Mouse (Mus musculus) hindbrain, embryonic 14.5 days (tissue): ENCODE measurements around the gene Dscam. TPM values are rescaled to one million over a fixed set of nuclear protein-coding genes. Genes with fewer than 3 reads are reported as not detected.
A peak's percentile ranks its signal among the peaks of the same experiment; 100 is the strongest.

ENCODE experiments used
- ATAC-seq: fragments of 200-750 bp; cut with Nextera tagmentation; 2 replicates; pipeline ENCODE4 v1.8.0; 2017; ENCODE audit warnings: moderate number of reproducible peaks, mild to moderate bottlenecking, moderate TSS enrichment, moderate library complexity; ENCODE audit not compliant: low FRiP score
- DNase-seq: peaks from one replicate; pipeline ENCODE4 v3.0.0-alpha.2; 2015; ENCODE audit warnings: low spot score
- H3K27ac ChIP-seq: fragments of 300-500 bp; sonication (generic); 2 replicates; pipeline ENCODE4 v1.5.1; 2014; ENCODE audit warnings: mild to moderate bottlenecking, moderate library complexity
- H3K27me3 ChIP-seq: fragments of 300-500 bp; sonication (generic); 2 replicates; pipeline ENCODE4 v1.6.1; 2014; ENCODE audit warnings: mild to moderate bottlenecking, low read length, mixed read lengths; ENCODE audit not compliant: control insufficient read depth, insufficient read depth
- H3K36me3 ChIP-seq: fragments of 300-500 bp; sonication (generic); replicated peaks from 2 replicates; pipeline ENCODE4 v1.6.1; 2014; ENCODE audit not compliant: control insufficient read depth, insufficient read depth
- H3K4me1 ChIP-seq: fragments of 300-500 bp; sonication (generic); replicated peaks from 2 replicates; pipeline ENCODE4 v1.6.1; 2014; ENCODE audit warnings: antibody characterized with exemption, low read length, mixed read lengths; ENCODE audit not compliant: control insufficient read depth, insufficient read depth
- H3K4me2 ChIP-seq: fragments of 300-500 bp; sonication (generic); replicated peaks from 2 replicates; pipeline ENCODE4 v1.6.1; 2014; ENCODE audit warnings: mild to moderate bottlenecking, moderate library complexity
- H3K4me3 ChIP-seq: fragments of 300-500 bp; sonication (generic); replicated peaks from 2 replicates; pipeline ENCODE4 v1.5.1; 2014; ENCODE audit warnings: mild to moderate bottlenecking, low read length
- H3K9ac ChIP-seq: fragments of 300-500 bp; sonication (generic); 2 replicates; pipeline ENCODE4 v1.6.1; 2014
- H3K9me3 ChIP-seq: fragments of 300-500 bp; sonication (generic); 2 replicates; pipeline ENCODE4 v1.6.1; 2016; ENCODE audit warnings: low read length; ENCODE audit not compliant: control insufficient read depth
- WGBS: fragments of 180-500 bp; shearing (Covaris S2); extraction: QIAGEN DNeasy Blood & Tissue Kit; methylation state at CpG from one replicate; pipeline ENCODE4 v1.1.7; 2014; 5-methylcytosine and 5-hydroxymethylcytosine counted together
- polyA plus RNA-seq: library from polyadenylated mRNA; unstranded; fragments of >200 nt; fragmentation: Nextera tagmentation; extraction: Ambion mirVana; gene quantifications from 2 replicates; pipeline ENCODE4 v1.2.1, GENCODE M21; 2014

The Dscam gene
- polyA plus RNA-seq, 1 experiment from 2014 or later = 17.1 TPM

DNA sequence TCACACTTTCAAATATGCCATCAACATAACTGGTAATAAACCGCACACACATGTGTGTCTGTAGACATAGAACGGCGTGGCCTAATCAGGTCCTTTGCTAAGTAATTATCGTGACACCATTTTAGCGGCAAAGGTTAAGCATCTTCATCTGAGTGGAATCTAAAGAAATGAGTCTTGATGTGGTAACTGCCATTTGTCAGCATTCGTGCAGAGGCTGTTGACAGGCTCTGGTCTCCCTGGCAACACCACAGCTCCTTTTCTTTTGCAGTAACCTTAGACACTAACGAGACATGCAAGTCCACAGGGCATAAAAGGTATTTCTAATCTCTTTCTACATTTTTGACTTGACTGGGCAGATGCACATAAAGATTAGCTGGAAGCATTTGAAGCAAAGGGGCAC lies 297.8 kb downstream of the Dscam start:
- H3K27me3 ChIP-seq = no peaks in the 10 kb centered on the region
- no peak; the same call in 1 of the 2 replicates for ATAC-seq
- H3K9me3 ChIP-seq = no peaks in the 10 kb centered on the region
- no peaks in the 10 kb centered on the region for H3K36me3 ChIP-seq
- DNase-seq = peak; percentile 47
- no peak overlapping the region for H3K9ac ChIP-seq
- no peak overlapping the region for H3K4me2 ChIP-seq
- peaks cover 9% of the 10 kb centered on the region for H3K4me1 ChIP-seq
- H3K27ac ChIP-seq = no peak overlapping the region
- WGBS = 18% methylated on average over 7 of the region's 7 CpGs
- no peak overlapping the region for H3K4me3 ChIP-seq

DNA sequence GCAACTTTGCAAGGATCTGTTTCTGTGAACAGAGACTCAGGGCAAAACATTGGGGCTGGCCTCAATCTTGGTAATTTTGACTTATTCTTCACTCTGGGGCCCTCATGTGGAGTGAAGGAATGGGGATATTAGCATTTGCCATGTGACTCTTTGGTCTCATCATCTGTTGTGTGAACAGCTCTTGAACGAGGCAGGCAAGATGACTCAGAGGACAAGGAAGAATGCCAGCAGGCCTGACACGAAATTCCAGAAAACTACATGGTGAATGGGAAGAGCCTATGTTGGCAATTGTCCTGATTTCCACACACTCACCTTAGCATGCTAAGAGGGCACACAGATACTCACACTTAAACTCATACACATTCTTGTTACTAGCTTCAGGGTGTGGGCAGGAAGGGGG lies 313.0 kb downstream of the Dscam start:
- WGBS = 43% methylated on average over 2 of the region's 2 CpGs
- no peaks in the 10 kb centered on the region for H3K36me3 ChIP-seq
- no peaks in the 10 kb centered on the region for H3K27me3 ChIP-seq
- ATAC-seq = no peak
- H3K9me3 ChIP-seq = no peaks in the 10 kb centered on the region
- H3K4me1 ChIP-seq = no peaks in the 10 kb centered on the region
- DNase-seq = no peak
- no peak overlapping the region for H3K4me3 ChIP-seq
- no peak overlapping the region for H3K27ac ChIP-seq
- no peak overlapping the region for H3K4me2 ChIP-seq
- no peak overlapping the region for H3K9ac ChIP-seq

DNA sequence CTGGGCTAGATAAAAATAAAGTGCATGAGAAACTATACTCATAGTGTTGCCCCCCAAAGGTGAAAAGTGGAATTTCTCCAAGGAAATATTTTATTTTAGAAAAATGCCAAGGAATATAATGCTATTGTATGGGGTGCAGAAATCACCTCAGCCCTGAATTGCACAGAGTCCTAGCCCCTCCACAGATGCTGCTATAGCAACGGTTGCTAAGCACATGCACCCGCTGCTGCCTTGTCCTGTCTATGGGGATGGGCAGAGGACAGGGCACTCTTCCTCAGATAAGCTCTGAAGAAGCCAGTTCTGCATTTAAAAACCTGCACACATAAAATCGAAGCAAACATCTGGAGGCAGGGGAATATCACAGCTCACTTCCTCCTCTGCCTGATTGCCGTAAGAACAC lies 315.5 kb downstream of the Dscam start:
- no peak for DNase-seq
- Histone ChIP-seq H3K4me2 (no peak overlapping the region), H3K4me3 (no peak overlapping the region), H3K27ac (no peak overlapping the region), H3K4me1 (no peaks in the 10 kb centered on the region), H3K27me3 (no peaks in the 10 kb centered on the region), H3K36me3 (no peaks in the 10 kb centered on the region), H3K9ac (no peak overlapping the region), H3K9me3 (no peaks in the 10 kb centered on the region)
- 41% methylated on average over 4 of the region's 4 CpGs for WGBS
- ATAC-seq = no peak

DNA sequence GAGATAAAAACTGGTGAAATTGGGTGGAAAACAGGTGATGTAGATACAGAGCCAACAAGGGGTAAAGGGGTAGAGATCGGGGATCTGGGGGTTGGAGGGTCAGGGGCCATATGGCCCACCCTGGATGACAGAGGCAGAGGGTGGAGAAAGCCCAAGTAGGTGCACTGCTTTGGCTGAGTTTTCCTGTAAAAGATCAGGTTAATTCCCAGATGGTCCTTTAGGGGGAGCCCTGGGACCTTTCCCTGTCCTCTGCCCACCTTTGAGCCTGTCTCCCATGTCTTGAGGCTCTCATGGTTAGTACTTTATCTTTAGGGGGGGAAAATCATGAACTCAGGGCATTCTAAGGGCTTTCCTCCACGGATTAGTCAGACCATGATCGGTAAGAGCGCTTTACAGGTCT lies 318.2 kb downstream of the Dscam start:
- 24% methylated on average over 4 of the region's 4 CpGs for WGBS
- Histone ChIP-seq H3K9me3 (no peaks in the 10 kb centered on the region), H3K36me3 (no peaks in the 10 kb centered on the region), H3K4me2 (no peak overlapping the region), H3K27ac (no peak overlapping the region), H3K4me1 (no peaks in the 10 kb centered on the region), H3K9ac (no peak overlapping the region), H3K27me3 (no peaks in the 10 kb centered on the region), H3K4me3 (no peak overlapping the region)
- ATAC-seq (no peak), DNase-seq (peak; percentile 65)

DNA sequence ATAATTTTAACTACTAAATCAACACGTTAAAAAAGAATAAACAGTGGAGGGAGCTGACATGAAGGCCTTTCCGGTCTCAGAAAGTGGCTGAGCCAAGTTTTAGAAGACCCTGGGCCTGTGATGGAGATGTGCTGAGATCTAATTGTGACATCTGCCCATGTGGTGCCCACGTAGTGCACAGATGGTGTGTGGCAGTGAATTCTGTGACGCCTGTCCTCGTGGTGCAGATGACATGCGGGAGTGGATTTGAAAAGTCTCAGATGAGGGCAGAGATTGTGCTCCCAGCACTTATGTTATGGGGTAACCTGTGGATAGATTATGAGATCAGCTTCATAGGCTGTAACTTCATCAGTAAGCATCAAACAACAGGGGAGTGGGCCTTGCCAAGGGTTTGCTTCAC lies 321.6 kb downstream of the Dscam start:
- no peak overlapping the region for H3K4me3 ChIP-seq
- H3K27me3 ChIP-seq = no peaks in the 10 kb centered on the region
- no peak overlapping the region for H3K9ac ChIP-seq
- H3K36me3 ChIP-seq = no peaks in the 10 kb centered on the region
- ATAC-seq = no peak
- 76% methylated on average over 6 of the region's 6 CpGs for WGBS
- H3K4me1 ChIP-seq = peaks cover 20% of the 10 kb centered on the region
- no peak overlapping the region for H3K27ac ChIP-seq
- no peak overlapping the region for H3K4me2 ChIP-seq
- DNase-seq = no peak
- H3K9me3 ChIP-seq = no peaks in the 10 kb centered on the region

DNA sequence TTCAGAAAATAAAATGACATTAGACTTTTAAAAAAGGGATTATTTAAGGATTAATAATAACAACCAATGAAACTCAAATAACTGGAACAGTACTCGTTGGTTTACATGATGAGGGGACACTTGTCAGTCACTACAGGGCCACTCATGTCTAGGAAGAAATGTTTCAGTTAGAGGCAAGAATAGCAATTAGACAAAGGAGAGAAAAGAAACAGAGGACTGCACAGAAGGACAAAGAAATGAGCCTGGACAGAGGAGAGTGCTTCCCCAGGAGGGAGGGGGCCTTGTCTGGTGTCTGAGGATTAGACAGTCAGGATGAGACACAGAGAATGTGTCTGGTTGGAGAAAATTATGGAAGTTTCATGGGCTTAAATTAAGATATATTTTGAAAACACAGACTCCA lies 324.0 kb downstream of the Dscam start:
- H3K36me3 ChIP-seq = no peaks in the 10 kb centered on the region
- H3K9me3 ChIP-seq = no peaks in the 10 kb centered on the region
- no peak overlapping the region for H3K9ac ChIP-seq
- DNase-seq = no peak
- no peak overlapping the region for H3K4me2 ChIP-seq
- no peak overlapping the region for H3K4me3 ChIP-seq
- H3K27me3 ChIP-seq = no peaks in the 10 kb centered on the region
- WGBS = 21% methylated on average over 1 of the region's 1 CpGs
- peaks cover 25% of the 10 kb centered on the region for H3K4me1 ChIP-seq
- no peak overlapping the region; the same call in 1 of the 2 replicates for H3K27ac ChIP-seq
- no peak for ATAC-seq

DNA sequence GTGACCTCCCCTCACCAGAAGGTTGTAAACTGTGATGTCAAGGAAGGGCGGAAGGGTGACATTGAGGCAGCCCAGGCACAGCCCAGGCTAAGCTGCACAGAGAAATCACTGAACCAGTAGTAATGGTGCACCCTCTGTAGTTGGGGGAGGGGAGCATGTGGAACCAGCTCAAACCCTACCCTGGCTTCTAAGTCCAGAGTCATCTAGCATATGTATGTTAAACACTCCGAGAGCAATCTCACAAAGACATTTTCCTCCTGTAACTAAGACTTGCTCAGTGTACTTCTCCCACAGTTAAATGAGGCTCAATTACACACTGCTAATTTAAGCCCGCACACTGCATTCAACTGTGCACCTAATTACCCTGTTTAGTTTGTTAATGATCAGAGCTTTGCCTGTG lies 324.4 kb downstream of the Dscam start:
- Histone ChIP-seq H3K4me2 (no peak overlapping the region), H3K9ac (no peak overlapping the region), H3K27me3 (no peaks in the 10 kb centered on the region), H3K27ac (peak overlapping the region; percentile 38; the same call in 1 of the 2 replicates), H3K36me3 (no peaks in the 10 kb centered on the region), H3K4me3 (no peak overlapping the region), H3K9me3 (no peaks in the 10 kb centered on the region), H3K4me1 (peaks cover 25% of the 10 kb centered on the region)
- 47% methylated on average over 3 of the region's 3 CpGs for WGBS
- ATAC-seq (peak; percentile 53), DNase-seq (peak; percentile 48)

DNA sequence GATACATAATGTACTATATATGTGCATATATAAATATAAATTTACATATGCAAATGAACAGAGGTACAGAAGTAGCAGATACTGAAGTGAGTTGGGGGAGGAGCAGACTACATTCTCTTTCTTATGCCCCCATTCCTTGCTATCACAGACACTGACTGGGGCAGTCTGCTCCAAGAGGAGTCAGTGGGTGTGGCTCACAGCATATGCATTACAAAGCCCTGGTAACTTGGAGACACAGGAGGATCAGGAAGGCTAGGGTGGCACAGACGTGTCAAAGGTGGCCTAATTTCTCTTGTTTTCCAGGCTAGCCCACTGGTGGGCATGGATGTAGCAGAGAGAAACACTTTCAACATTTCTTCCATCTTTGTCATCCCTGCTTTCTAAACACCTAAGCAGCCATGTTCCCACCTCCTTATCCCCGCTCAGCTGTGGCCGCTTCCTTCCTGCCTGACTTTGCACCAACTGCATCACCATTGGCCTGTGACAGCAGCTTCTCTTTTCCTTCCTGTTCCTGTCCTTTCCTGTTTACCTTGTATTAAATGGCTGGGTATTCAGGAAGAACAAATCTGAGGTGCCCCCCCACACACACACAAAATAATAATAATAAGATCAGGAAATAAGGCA lies 325.0 kb downstream of the Dscam start:
- peak overlapping the region; percentile 38; the same call in 1 of the 2 replicates for H3K27ac ChIP-seq
- WGBS = 68% methylated on average over 3 of the region's 3 CpGs
- peaks cover 25% of the 10 kb centered on the region for H3K4me1 ChIP-seq
- no peaks in the 10 kb centered on the region for H3K36me3 ChIP-seq
- no peak overlapping the region for H3K4me3 ChIP-seq
- DNase-seq (no peak), ATAC-seq (no peak)
- no peak overlapping the region for H3K4me2 ChIP-seq
- H3K27me3 ChIP-seq = no peaks in the 10 kb centered on the region
- H3K9ac ChIP-seq = no peak overlapping the region
- no peaks in the 10 kb centered on the region for H3K9me3 ChIP-seq

DNA sequence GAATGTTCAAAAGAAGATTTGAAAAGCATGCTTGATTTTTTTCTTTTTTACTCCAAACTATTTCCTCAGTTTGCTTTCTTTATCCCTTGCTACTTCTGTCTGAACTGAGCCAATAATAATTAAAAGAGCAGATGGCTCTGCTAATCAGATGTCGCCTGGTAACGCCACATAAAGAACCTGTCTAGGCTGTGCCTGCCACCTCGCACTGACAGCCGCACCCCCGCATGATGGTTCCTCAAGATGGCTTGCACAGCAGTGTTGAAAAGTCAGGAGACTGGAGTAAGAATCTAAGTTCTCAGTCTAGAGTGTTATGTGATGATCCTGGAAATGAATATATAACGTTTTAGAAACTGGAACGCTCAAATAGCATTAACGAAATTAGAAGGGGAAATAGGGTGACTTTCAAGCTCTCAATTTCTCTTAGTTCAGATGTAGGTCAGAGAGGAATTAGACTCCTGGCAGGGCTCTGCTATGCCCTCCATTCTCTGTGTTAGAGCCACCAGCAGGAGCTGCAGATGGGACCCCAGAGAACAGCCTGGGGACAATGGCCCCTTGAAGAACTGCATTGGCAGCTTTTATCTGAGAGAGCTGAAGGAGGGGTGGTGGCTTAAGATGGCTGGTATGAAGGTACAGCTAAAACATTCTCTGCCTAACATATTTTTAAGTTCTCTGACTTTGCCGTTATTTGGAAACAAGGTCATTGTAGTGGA lies 326.7 kb downstream of the Dscam start:
- peak; percentile 61; the same call in 1 of the 2 replicates for ATAC-seq
- Histone ChIP-seq H3K27me3 (no peaks in the 10 kb centered on the region), H3K36me3 (no peaks in the 10 kb centered on the region), H3K9ac (no peak overlapping the region), H3K4me2 (no peak overlapping the region), H3K4me1 (peaks cover 25% of the 10 kb centered on the region), H3K4me3 (no peak overlapping the region), H3K27ac (0 out of 2 replicates have a peak overlapping the region, but pooled peaks have one; percentile 3), H3K9me3 (no peaks in the 10 kb centered on the region)
- 52% methylated on average over 9 of the region's 9 CpGs for WGBS
- DNase-seq = no peak
